Mouse (Mus musculus): Measurements from ENCODE around the gene Atr.
A peak's percentile ranks its signal among the peaks of the same experiment; 100 is the strongest.
"Not testable (repeated sequence)": the region's sequence is repeated elsewhere in the genome, so short reads cannot be mapped to it uniquely, and the experiment has no call there.

The Atr gene

GRCm38 (mm10) chr9:95932855-95933254 lies 75.5 kb downstream of the Atr start:
- DNase-seq (ENCODE audit: low read depth, low spot score) = no peak

DNA sequence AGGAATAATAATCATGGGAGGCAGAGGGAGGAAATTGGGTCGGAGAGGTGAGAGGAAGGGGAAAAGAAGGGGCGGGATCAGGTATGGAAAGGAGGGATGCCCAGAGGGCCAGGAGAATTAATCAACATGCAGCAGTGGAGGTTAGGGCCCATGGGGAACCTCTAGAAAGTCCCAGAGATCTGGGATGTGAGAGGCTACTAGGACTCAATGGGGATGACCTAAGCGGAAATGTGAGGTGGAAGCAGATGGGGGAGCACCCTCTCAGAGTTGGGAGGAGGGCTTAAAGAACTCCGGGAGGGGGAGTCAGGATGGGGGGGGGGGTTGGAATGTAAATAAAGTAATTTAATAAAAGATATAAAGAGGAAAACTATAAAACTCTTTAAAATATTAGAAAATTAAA lies 96.3 kb downstream of the Atr start:
- DNase-seq (ENCODE audit: low read depth, low spot score) = no peak

GRCm38 (mm10) chr9:95954226-95954584 lies 96.8 kb downstream of the Atr start:
- no peak for DNase-seq (ENCODE audit: low read depth, low spot score)

DNA sequence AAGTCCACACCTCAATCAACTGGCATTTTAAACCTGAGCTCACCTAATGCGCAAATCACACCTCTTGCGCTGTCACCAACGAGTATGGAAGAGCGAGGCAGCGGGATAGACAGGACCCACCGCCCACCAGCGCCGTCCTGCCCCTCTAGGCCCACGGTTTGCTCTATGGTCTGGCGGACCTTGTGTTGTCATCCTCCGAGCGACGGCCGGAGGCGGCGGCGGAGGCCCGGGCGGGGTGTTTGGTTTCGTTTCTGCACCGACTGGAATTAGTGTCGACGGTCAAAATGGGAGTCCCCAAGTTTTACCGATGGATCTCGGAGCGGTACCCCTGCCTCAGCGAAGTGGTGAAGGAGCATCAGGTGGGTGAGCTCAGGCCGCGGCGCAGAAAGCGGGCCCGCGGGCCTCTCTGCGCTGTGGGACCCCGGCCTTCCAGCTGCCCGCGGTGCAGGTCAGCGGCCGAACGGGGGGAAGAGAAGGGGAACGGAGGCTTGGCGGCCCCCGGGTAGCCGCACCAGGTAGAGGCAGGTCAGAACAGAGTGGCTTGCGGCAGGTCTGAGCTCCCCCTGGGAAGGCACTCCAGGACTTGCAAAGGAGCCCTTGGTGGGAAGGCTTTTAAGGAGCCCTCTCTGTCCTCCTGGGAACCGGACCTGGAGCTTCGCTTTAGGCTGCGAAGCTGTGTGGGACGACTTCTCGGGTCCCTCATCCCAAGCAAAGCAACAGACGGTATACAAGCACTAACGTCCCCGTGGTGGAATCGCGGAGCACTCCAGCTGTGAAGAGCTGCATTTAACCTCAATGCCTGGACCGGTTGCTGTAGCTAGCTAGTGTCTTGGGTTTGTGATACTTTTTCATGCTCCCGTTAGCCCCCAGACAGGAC lies 97.4 kb downstream of the Atr start, which contains the start of gene Xrn1:
TSS of gene Xrn1 (plus strand) at position 176 of the 877 bp plus-strand sequence.
- DNase-seq (ENCODE audit: low read depth, low spot score) = peak; percentile 93

DNA sequence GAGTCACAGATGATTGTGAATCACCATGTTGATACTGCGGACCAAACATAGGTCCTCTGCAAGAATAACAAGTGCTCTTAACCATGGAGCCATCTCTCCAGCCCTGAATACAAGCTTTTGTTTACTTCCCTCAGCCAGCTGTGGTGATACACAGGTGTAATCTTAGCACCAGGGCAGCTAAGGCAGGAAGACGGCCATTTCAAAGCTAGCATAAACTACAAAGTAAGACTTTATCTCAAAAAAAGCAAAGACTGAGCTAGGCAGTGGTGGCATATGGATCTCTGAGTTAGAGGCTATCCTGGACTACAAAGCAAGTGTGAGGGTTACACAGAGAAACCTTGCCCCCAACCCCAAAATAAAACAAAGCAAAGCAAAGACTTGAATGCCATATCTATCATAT lies 100.2 kb downstream of the Atr start:
- no peak for DNase-seq (ENCODE audit: low read depth, low spot score)

DNA sequence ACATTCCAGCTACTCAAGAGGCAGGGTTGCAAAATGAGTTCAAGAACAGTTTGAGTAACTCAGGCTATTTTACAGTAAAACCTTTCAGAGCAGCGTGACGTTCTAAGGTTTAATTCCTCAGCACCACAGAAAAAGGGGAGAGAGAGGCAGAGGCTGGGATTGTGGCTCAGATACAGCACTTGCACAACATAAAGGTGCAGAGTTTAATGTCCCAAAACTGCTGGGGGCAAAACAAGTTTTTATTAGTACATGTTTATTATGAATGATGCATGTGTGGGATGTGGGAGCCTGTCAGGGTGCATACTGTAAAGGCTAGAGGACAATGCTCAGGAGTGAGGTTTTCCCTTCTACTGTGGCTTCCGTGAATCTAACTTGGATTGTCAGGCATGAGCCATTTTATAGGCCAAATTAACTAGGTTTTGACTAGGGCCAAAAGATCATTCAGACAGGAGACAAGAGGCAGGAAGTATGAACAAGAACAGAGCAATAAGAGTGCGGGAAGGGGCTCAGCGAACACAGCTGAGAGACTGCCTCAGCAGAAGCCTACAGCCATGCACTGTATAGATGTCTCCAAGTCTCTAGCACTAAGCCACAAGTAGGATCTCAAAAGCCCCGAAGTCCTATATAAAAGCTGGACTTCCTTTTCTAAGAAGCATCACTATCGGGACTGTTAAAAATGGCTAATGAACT lies 100.8 kb downstream of the Atr start:
- no peak for DNase-seq (ENCODE audit: low read depth, low spot score)

- DNase-seq (ENCODE audit: low read depth, low spot score) = not testable (repeated sequence)
Observed at GRCm38 (mm10) chr9:95958731-95959105, 101.3 kb downstream of the Atr start.

- DNase-seq (ENCODE audit: low read depth, low spot score) = no peak
Observed at GRCm38 (mm10) chr9:95959246-95959645, 101.8 kb downstream of the Atr start.

- DNase-seq (ENCODE audit: low read depth, low spot score) = no peak
Observed at GRCm38 (mm10) chr9:95959732-95960428, 102.5 kb downstream of the Atr start.

DNA sequence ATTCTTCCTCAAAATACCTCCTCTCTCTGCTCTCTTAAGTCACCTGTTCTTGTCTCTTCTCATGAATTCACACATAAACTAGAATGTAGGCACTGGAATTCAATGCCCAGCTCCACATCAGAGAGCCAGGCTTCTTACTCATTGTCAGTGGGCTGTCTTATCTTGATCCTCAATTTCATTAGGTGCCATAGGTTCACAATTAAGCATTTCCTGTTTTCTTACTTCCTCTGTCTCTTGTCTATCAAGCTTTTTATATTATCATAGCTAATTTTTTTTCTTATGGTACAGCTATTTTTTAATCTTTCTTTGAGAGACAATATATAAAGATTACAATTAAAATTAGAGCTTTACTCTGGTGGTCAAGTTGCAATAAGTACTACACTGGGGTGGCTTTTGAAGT lies 103.7 kb downstream of the Atr start:
- no peak for DNase-seq (ENCODE audit: low read depth, low spot score)

- DNase-seq (ENCODE audit: low read depth, low spot score) = no peak
Observed at GRCm38 (mm10) chr9:95964037-95964436, 106.6 kb downstream of the Atr start.

GRCm38 (mm10) chr9:95978279-95978678 lies 120.9 kb downstream of the Atr start:
- DNase-seq (ENCODE audit: low read depth, low spot score) = no peak

GRCm38 (mm10) chr9:95979896-95980295 lies 122.5 kb downstream of the Atr start:
- DNase-seq (ENCODE audit: low read depth, low spot score) = no peak

DNA sequence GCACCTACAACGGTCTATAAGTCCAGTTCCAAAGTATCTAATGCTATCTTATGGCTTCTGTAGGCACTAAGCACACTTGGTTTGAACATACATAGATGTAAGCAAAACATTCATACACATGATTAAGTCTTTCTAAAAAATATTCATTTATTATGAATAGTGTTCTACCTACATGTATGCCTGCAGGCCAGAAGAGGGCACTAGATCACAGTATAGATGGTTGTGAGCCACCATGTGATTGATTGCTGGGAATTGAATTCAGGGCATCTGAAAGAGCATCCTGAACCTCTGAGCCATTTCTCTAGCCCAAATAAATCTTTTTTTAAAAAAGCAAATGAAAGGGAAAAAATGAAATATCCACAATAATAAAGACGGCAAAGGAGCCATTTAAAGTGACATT lies 134.9 kb downstream of the Atr start:
- no peak for DNase-seq (ENCODE audit: low read depth, low spot score)
